Mouse (Mus musculus): Measurements from ENCODE around the gene Cdh6. TPM values are rescaled to one million over a fixed set of nuclear protein-coding genes. Genes with fewer than 3 reads are reported as not detected.

Cdh6 gene
- polyA plus RNA-seq, 1 experiment from 2014 or later: 0.08 TPM

GRCm38 (mm10) chr15:13092064-13092463 lies 81.4 kb downstream of the Cdh6 start:
- Histone ChIP-seq H3K9ac (no peak overlapping the region), H3K4me3 (replicated peaks) (no peak overlapping the region), H3K27ac (no peak overlapping the region), H3K4me2 (no peak overlapping the region), H3K9me3 (replicated peaks) (no peaks in the 10 kb centered on the region), H3K4me1 (replicated peaks) (no peaks in the 10 kb centered on the region), H3K27me3 (no peaks in the 10 kb centered on the region), H3K36me3 (no peaks in the 10 kb centered on the region)
- DNase-seq: no peak
- no peak for ATAC-seq (ENCODE audit: low read depth)
- WGBS (ENCODE audit: insufficient replicate concordance): 81% methylated on average over 13 of the region's 13 CpGs

- Histone ChIP-seq H3K4me1 (replicated peaks) (no peaks in the 10 kb centered on the region), H3K4me3 (replicated peaks) (no peak overlapping the region), H3K27ac (no peak overlapping the region), H3K36me3 (no peaks in the 10 kb centered on the region), H3K9me3 (replicated peaks) (no peaks in the 10 kb centered on the region), H3K9ac (no peak overlapping the region), H3K4me2 (no peak overlapping the region), H3K27me3 (no peaks in the 10 kb centered on the region)
- WGBS (ENCODE audit: insufficient replicate concordance): 43% methylated on average over 7 of the region's 7 CpGs
- ATAC-seq (ENCODE audit: low read depth) (no peak), DNase-seq (peak; percentile 11)
Measured at GRCm38 (mm10) chr15:13088504-13089058, 84.9 kb downstream of the Cdh6 start.

- Histone ChIP-seq H3K9ac (no peak overlapping the region), H3K27ac (no peak overlapping the region), H3K9me3 (replicated peaks) (no peaks in the 10 kb centered on the region), H3K4me3 (replicated peaks) (no peak overlapping the region), H3K4me2 (no peak overlapping the region), H3K27me3 (no peaks in the 10 kb centered on the region), H3K36me3 (no peaks in the 10 kb centered on the region), H3K4me1 (replicated peaks) (no peaks in the 10 kb centered on the region)
- DNase-seq (no peak), ATAC-seq (ENCODE audit: low read depth) (no peak)
- WGBS (ENCODE audit: insufficient replicate concordance): 75% methylated on average over 9 of the region's 9 CpGs
Measured at GRCm38 (mm10) chr15:13084746-13085145, 88.7 kb downstream of the Cdh6 start.

GRCm38 (mm10) chr15:13076908-13077669 lies 96.4 kb downstream of the Cdh6 start:
- no peak overlapping the region for H3K4me3 ChIP-seq (replicated peaks)
- DNase-seq (no peak), ATAC-seq (ENCODE audit: low read depth) (no peak)
- no peak overlapping the region for H3K27ac ChIP-seq
- no peaks in the 10 kb centered on the region for H3K4me1 ChIP-seq (replicated peaks)
- H3K9ac ChIP-seq: no peak overlapping the region
- no peaks in the 10 kb centered on the region for H3K9me3 ChIP-seq (replicated peaks)
- H3K27me3 ChIP-seq: no peaks in the 10 kb centered on the region
- H3K4me2 ChIP-seq: no peak overlapping the region
- WGBS (ENCODE audit: insufficient replicate concordance): 59% methylated on average over 8 of the region's 8 CpGs
- H3K36me3 ChIP-seq: no peaks in the 10 kb centered on the region

- Histone ChIP-seq H3K36me3 (no peaks in the 10 kb centered on the region), H3K9me3 (replicated peaks) (no peaks in the 10 kb centered on the region), H3K27ac (no peak overlapping the region), H3K4me2 (no peak overlapping the region), H3K4me1 (replicated peaks) (no peaks in the 10 kb centered on the region), H3K9ac (no peak overlapping the region), H3K4me3 (replicated peaks) (no peak overlapping the region), H3K27me3 (no peaks in the 10 kb centered on the region)
- DNase-seq: no peak
- 41% methylated on average over 4 of the region's 4 CpGs for WGBS (ENCODE audit: insufficient replicate concordance)
- no peak for ATAC-seq (ENCODE audit: low read depth)
Measured at GRCm38 (mm10) chr15:13074047-13074446, 99.4 kb downstream of the Cdh6 start.

GRCm38 (mm10) chr15:13068213-13068516 lies 105.3 kb downstream of the Cdh6 start:
- H3K36me3 ChIP-seq: no peaks in the 10 kb centered on the region
- H3K27me3 ChIP-seq: no peaks in the 10 kb centered on the region
- no peak overlapping the region for H3K4me3 ChIP-seq (replicated peaks)
- no peak overlapping the region for H3K4me2 ChIP-seq
- H3K9ac ChIP-seq: no peak overlapping the region
- no peak overlapping the region for H3K27ac ChIP-seq
- no peaks in the 10 kb centered on the region for H3K4me1 ChIP-seq (replicated peaks)
- no peaks in the 10 kb centered on the region for H3K9me3 ChIP-seq (replicated peaks)
- DNase-seq (no peak), ATAC-seq (ENCODE audit: low read depth) (no peak)

GRCm38 (mm10) chr15:13067429-13068212 lies 105.9 kb downstream of the Cdh6 start:
- no peak for ATAC-seq (ENCODE audit: low read depth)
- 48% methylated on average over 20 of the region's 20 CpGs for WGBS (ENCODE audit: insufficient replicate concordance)

GRCm38 (mm10) chr15:13066765-13067164 lies 106.7 kb downstream of the Cdh6 start:
- no peak overlapping the region for H3K27ac ChIP-seq
- H3K4me2 ChIP-seq: no peak overlapping the region
- H3K4me1 ChIP-seq (replicated peaks): no peaks in the 10 kb centered on the region
- H3K27me3 ChIP-seq: no peaks in the 10 kb centered on the region
- H3K9me3 ChIP-seq (replicated peaks): no peaks in the 10 kb centered on the region
- 68% methylated on average over 9 of the region's 9 CpGs for WGBS (ENCODE audit: insufficient replicate concordance)
- DNase-seq (no peak), ATAC-seq (ENCODE audit: low read depth) (no peak)
- no peak overlapping the region for H3K4me3 ChIP-seq (replicated peaks)
- H3K36me3 ChIP-seq: no peaks in the 10 kb centered on the region
- H3K9ac ChIP-seq: no peak overlapping the region

More at GRCm38 (mm10) chr15:13067429-13068212, 105.9 kb downstream of the Cdh6 start:
- no peak for DNase-seq
- H3K9ac ChIP-seq: no peak overlapping the region
- H3K27ac ChIP-seq: no peak overlapping the region
- H3K9me3 ChIP-seq (replicated peaks): no peaks in the 10 kb centered on the region
- H3K4me1 ChIP-seq (replicated peaks): no peaks in the 10 kb centered on the region
- peak overlapping the region; percentile 26; the same call in 1 of the 2 replicates for H3K4me2 ChIP-seq
- no peaks in the 10 kb centered on the region for H3K36me3 ChIP-seq
- no peaks in the 10 kb centered on the region for H3K27me3 ChIP-seq
- H3K4me3 ChIP-seq (replicated peaks): no peak overlapping the region

GRCm38 (mm10) chr15:13063633-13064032 lies 109.8 kb downstream of the Cdh6 start:
- Histone ChIP-seq H3K9ac (no peak overlapping the region), H3K4me1 (replicated peaks) (no peaks in the 10 kb centered on the region), H3K4me3 (replicated peaks) (no peak overlapping the region), H3K27ac (no peak overlapping the region), H3K27me3 (no peaks in the 10 kb centered on the region), H3K4me2 (no peak overlapping the region), H3K9me3 (replicated peaks) (no peaks in the 10 kb centered on the region), H3K36me3 (no peaks in the 10 kb centered on the region)
- DNase-seq (no peak), ATAC-seq (ENCODE audit: low read depth) (no peak)
- 89% methylated on average over 13 of the region's 13 CpGs for WGBS (ENCODE audit: insufficient replicate concordance)

- H3K36me3 ChIP-seq: no peaks in the 10 kb centered on the region
- H3K27ac ChIP-seq: no peak overlapping the region
- ATAC-seq (ENCODE audit: low read depth): no peak
- H3K4me3 ChIP-seq (replicated peaks): no peak overlapping the region
- DNase-seq: no peak
- H3K4me1 ChIP-seq (replicated peaks): no peaks in the 10 kb centered on the region
- H3K9ac ChIP-seq: no peak overlapping the region
- no peak overlapping the region for H3K4me2 ChIP-seq
- H3K9me3 ChIP-seq (replicated peaks): no peaks in the 10 kb centered on the region
- no peaks in the 10 kb centered on the region for H3K27me3 ChIP-seq
- 57% methylated on average over 5 of the region's 5 CpGs for WGBS (ENCODE audit: insufficient replicate concordance)
Measured at GRCm38 (mm10) chr15:13057728-13058127, 115.7 kb downstream of the Cdh6 start.

GRCm38 (mm10) chr15:13057302-13057701 lies 116.2 kb downstream of the Cdh6 start:
- WGBS (ENCODE audit: insufficient replicate concordance): 82% methylated on average over 10 of the region's 10 CpGs
- no peak overlapping the region for H3K27ac ChIP-seq

More at GRCm38 (mm10) chr15:13057302-13057701, 116.2 kb downstream of the Cdh6 start:
- Histone ChIP-seq H3K27me3 (no peaks in the 10 kb centered on the region), H3K36me3 (no peaks in the 10 kb centered on the region), H3K4me2 (no peak overlapping the region), H3K4me1 (replicated peaks) (no peaks in the 10 kb centered on the region), H3K9ac (no peak overlapping the region), H3K9me3 (replicated peaks) (no peaks in the 10 kb centered on the region), H3K4me3 (replicated peaks) (no peak overlapping the region)
- DNase-seq: no peak
- ATAC-seq (ENCODE audit: low read depth): no peak
